Mouse (Mus musculus) cerebellum, postnatal 25 days (tissue): ENCODE results near the gene Ehd1.
A peak's percentile ranks its signal among the peaks of the same experiment; 100 is the strongest.
"Not testable (repeated sequence)": the region's sequence is repeated elsewhere in the genome, so short reads cannot be mapped to it uniquely, and the experiment has no call there.

ENCODE experiments used
- DNase-seq, 2 experiments: peaks; one replicate each; pipeline ENCODE4 v3.0.0; 2021; ENCODE audit warnings: mixed read lengths in 2 of 2

The Ehd1 gene

DNA sequence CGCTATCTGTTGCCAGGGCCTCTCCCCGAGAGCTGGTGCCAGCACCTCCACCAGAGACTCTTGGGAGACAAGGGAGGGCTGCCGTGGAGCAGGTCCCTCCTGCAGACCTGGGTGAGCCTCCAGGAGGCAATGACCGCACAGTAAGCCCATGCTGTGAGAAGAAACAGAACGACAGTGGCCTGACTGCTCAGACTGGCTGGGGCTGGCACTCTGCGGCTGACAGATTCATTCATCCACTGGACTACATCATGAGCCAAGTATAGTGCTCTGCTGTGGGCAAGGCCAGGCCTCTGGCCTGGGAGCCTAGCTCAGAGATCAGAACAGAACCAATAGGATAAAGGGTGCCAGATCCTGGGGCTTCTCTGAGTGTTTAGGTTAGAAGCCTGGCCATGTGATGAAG, 27.3 kb downstream of the Ehd1 start:
- DNase-seq: peak; percentile 63 to 73

DNA sequence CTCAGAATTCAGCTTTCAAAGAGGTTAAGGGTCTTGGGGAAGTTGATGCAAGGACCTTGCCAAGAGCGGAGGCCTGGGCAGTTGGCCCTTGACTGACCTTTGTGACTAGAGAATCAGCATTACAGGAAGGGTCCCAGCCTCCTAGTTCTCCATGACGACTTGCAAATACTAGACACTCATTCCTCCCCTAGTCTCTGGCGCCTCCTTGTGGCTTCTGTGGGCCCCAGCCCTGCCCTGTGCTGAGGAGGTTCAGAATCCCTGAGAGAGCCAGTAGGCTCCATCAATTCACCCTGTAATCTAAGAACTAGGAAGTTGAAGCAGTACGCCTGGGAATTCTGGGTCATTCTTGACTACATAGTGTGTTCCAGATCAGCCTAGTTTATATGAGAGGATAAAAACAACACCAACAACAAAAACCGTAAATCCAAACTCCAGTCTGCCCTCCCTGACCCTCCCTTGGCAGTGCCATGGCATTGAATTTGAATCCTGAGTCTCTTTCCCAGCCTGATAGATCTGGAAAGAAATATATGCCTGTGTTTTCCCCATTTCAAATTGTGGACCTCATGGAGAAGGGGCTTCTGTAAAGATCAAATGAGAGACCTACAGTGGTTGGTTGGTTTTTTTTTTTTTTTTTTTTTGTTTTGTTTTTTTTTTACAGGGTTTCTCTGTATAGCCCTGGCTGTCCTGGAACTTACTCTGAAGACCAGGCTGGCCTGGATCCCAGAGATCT, 28.4 kb downstream of the Ehd1 start:
- DNase-seq: peak; percentile 92 to 95

DNA sequence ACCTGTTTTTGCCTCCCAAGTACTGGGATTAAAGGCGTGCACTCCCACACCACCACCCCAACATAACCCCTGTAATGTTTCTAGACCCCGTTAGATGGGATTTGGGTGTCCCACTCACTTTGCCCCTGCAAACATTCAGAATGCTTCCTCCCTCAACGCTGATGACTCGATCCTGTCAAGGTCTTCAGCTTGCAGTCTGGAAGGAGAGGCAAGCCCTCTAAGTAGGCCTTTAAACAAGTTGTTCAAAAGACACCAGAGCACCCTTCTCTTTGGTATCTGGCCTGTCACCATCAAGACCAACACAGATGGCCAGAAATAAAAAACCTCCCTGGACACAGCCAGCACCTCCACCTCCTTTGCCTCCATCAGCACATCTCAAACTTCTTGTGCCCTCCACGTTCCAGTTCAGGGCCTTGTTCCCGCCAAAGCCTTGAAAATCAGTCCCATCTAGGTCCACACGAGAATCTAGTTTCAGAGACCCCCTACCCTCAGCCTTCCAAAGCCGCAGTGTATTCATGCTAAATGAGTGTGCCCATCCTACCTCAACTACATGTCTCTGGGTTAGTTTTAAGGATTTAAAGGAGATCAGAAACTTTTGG, 29.1 kb downstream of the Ehd1 start:
- DNase-seq: no peak

DNA sequence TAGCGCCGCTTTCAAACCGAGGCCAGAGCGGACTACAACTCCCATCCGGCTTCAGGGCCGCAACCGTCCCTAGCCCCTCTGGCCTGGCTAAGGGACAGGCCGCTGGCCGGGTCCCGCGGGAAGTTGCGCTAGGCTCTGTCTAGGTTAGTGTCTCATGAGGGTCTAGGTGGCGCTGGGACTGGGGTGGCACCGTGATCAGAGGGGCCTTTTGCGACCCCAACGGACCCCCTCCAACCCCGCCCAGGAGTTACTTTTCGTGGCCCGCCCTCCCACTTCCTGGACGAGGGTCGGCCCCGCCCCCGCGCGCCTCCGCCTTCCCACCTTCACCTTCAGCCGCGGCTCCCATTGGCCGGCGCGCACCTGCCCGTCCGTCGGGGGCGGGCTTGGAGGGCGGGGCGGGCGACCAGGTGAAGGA, 29.6 kb downstream of the Ehd1 start, which contains the start of gene Cdc42bpg:
Cdc42bpg (plus strand) TSS at position 320 of the 415 bp plus-strand sequence.
- peak; percentile 96 to 98 for DNase-seq

DNA sequence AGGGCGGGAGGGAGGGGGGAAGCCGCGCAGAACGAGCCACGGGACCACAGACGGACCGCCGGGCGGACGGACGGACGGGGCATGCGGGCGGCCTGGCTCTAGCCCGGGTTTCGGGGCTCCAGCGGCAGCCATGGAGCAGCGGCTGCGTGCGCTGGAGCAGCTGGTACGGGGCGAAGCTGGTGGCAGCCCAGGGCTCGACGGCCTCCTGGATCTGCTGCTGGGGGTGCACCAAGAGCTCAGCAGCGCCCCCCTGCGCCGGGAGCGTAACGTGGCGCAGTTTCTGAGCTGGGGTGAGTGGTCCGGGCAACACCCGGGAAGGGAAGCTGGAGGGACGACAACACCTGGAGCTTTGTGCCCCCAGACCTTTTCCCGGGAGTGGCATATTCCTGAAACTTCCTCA, 30.1 kb downstream of the Ehd1 start:
- DNase-seq: peak; percentile 84 to 89

DNA sequence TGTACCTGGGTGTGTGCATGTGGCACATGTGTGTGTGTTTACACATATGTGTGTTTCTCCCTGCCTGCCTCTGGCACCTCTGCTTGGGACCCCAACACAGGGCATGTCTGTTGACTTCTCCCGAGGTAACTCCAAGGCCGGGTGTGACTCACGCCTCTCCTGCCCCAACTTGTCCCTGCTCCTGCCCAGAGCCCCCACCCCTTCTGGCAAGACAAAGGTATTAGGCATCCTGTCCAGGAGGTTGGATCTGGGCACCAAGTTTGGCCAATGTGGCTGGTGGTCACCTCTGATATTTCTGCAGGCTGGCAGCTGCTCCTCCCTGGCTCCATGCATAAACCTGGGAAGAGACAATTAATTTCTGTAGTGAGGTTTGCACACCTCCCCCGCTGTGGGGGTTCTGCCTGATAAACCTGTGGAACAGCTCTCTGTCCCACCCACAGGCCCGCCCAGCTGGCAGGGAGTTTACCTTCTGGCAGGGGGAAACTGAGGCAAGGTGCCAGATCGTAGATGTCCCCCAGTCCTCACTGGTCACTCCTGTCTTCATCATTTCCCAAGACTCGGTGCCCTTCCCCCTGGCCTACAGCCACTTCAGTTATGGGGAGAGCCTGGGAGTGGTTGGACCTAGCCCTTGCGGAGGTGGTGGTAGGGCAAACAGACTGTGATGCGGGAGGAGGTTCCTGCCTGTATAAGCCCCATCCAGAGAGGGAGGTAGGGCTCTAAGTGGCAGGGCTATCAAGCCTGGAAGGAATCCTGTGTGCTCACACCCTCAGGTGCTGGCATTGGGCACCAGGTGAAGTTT, 31.4 kb downstream of the Ehd1 start:
- DNase-seq: peak; percentile 52 to 61

DNA sequence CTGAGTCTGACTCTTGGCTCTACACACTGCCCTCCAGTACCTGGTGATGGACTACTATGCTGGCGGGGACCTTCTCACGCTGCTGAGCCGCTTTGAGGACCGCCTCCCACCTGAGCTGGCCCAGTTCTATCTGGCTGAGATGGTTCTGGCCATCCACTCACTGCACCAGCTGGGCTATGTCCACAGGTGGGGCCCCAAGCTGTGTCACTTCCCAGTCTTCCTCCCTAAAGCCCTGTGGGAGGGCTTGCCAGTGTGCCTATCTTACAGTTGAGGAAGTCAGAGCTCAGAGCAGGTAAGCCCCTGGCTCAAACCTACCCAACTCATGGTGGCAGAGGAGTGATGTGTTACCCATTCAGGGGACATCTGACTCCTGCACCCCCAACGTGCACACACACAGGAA, 33.7 kb downstream of the Ehd1 start:
- peak; percentile 59 to 69 for DNase-seq

DNA sequence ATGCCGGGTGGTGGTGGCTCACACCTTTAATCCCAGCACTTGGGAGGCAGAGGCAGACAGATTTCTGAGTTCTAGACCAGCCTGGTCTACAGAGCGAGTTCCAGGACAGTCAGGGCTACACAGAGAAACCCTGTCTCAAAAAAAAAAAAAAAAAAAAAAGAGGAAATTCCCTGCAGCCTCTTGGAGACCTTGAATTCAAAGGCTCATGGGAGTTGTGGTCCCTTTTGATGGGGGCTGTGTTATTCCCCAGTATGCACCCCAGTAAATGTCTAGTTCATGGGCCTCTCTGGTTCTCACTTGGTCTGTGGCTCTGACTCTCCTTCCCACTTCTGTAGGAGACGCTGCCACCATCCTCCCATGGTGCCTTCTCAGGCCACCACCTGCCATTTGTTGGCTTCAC, 35.3 kb downstream of the Ehd1 start:
- not testable (repeated sequence) for DNase-seq

DNA sequence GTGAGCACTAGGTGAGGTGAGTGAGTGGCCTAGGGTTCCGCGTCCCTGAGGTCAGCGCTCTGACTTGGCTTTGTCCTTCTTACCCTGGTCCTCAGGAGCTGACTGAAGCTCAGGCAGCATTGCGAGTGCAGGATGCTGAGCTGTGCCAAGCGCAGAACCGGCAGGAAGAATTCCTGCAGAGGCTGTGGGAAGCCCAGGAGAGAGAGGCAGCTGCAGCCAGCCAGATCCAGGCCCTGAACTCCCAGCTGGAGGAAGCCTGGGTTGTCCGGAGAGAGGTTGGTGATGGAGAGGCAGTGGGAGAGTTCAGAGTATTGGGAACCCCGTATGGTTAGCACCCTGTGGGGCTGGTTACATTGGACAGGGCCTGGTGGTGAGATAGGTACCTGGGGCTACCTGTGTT, 37.3 kb downstream of the Ehd1 start:
- peak in 1 of 2 experiments; percentile 59 for DNase-seq

DNA sequence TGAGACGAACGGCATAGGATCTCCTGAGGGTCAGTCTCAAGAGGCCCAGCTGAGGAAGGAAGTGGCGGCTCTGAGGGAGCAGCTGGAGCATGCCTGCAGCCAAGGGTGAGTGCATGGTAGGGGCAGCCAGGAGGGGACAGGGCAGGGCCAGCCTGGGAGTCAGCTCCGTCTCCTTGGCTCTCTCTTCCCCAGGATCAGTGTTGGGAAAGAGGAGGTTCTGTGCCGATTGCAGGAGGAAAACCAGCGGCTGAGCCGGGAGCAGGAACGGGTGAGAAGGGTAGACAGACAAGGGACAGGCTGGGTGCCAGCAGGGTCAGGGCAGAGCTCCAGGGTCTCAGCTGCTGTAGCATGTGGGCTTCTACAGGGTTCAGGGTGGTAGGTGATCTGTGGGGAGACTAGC, 38.0 kb downstream of the Ehd1 start:
- peak in 1 of 2 experiments; percentile 44 for DNase-seq

DNA sequence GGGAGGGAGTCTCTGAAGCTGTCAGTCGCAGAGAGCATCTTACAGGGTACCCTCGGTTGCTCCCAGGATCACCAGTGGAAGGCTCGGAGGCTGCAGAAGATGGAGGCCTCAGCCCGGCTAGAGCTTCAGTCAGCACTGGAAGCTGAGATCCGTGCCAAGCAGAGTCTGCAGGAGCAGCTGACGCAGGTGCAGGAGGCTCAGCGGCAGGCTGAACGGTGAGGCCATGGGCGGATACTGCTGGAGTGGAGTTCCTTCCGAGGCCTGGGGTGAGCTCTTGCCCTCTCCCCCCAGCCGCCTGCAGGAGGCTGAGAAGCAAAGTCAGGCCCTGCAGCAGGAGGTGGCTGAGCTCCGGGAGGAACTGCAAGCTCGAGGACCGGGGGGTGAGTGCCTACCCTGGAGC, 39.0 kb downstream of the Ehd1 start:
- DNase-seq: peak; percentile 78 to 83

DNA sequence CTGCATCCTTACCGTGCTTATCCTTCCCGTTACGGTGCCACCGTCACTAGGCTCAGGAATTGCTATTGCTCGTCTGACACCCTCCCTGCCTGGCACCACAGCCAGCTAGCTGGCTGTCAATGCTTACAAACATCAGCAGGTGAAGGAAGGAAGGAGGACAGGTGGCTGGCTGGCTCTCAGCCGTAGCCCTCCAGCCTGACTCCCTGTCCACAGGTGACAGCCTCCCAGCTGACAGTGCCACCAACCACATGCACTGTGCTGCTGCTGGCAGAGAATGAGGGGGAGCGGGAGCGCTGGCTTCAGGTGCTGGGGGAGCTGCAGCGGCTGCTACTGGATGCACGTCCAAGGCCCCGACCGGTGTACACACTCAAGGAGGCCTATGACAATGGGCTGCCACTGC, 41.6 kb downstream of the Ehd1 start:
- no peak for DNase-seq

DNA sequence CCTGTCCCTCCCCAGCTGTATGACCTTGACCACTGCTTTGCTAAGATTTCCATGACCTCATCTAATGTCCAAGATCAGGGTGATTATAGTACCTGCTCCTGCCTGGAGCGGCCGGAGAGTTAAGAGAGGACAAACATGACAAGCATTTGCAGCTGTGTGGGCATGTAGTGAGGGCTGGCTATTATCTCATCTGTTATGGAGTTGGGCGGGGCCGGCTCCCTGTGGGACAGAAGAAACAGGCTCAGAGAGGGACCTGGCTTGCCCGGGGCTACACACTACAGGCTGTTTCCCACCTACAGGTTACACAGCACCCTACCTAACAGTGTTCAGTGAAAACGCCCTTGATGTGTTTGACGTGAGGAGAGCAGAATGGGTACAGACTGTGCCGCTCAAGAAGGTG, 44.8 kb downstream of the Ehd1 start:
- no peak for DNase-seq

DNA sequence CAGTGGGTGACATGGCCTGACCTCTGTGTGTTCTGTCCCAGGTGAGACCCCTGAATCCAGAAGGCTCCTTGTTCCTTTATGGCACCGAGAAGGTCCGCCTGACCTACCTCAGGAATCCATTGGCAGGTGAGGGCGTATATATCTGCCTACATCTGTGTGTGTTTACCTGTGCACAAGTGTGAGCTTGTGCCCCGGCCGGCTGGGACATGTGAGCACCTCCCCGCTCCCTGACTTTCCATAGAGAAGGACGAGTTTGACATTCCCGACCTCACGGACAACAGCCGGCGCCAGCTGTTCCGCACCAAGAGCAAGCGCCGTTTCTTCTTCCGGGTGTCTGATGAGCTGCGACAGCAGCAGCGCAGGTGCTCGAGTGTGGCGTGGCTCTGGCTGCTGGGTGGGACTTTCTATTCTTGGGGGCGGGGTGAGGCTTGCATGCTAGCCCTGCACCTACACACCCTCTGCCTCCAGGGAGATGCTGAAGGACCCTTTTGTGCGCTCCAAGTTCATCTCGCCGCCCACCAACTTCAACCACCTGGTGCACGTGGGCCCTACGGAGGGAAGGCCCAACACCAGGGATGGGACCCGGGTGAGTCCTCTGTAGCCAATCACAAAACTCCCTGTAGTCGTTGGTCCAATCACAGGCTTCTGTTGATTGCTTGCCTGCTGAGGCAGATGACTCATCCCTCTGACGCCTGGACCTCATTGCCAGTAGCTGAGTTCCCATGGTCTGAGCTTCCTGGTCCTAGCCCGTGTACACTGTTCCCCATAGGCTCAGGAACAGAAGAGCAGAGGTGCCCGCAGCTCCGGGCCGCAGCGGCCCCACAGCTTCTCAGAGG, 45.5 kb downstream of the Ehd1 start:
- DNase-seq: no peak

DNA sequence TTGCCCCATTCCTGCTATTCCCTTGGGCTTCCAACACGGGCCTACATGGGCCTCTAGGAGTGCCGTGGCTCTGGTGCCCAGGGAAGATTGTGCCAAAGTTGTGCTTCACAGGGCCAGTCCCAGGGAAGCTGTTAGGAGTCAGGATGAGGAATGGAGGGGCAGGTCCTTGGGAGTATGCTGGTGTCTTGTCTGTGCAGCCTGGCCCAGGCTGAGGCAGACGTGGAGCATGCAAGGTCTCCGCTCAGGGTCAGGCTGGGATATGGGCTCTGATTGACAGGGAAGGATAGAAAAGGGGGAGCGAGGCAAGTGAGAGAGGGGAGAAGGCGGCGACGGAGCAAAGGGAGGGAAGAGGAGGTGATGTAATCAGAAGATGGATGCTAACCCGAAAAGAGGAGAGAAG, 48.2 kb downstream of the Ehd1 start:
- no peak for DNase-seq

DNA sequence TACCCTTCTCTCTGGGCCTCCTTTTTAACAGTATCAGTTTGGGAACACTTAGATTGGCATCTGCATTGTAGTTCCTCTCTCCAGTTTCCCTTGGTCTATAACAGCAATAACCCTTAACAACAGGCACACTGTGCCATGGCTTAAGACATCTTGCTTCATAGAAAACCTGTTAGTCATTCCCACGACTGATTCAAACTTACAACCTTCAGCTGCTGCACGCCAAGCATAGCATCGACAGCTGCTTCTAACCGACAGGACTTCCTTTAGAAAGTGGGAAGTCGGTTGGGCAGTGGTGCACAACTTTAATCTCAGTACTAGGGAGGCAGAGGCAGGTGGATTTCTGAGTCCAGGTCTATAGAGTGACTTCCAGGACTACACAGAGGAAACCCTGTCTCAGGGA, 54.7 kb downstream of the Ehd1 start:
- no peak for DNase-seq

DNA sequence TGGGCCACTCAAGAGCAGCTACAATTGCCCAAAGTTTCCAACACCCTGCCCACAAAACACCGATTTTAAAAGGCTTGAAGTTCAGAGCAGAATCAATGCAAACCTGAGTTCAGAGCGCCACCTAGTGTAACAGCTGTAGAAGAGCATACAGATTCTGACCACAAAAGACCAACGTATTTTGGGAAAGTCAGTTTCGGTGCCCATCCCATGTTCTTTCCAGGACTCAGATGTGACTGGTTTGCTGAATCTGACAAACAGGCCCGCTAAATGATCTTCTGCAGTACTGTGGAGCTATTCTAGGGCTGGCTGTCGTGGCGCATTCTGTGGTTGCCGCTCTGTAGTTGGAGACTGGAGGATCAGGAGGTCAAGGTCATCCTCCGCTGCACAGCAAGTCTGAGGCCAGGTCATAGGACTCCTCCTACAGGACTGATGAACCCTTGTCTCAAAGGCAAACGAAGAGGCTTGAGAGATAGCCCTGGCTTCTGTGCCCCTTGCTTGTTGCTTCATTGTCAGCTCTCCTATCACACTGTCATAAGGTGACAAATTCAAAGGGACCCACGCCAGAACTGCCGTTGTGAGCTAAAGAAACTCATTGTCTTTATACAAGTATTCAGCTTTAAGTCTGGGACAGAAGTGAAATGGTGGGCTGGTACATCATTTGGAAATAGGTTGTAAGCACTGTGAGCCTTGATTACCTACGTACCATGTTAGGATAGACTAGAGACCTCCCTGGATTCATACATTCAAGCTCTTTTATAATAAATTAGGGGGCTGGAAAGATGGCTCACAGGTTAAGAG, 55.4 kb downstream of the Ehd1 start:
- DNase-seq: peak; percentile 62 to 76

DNA sequence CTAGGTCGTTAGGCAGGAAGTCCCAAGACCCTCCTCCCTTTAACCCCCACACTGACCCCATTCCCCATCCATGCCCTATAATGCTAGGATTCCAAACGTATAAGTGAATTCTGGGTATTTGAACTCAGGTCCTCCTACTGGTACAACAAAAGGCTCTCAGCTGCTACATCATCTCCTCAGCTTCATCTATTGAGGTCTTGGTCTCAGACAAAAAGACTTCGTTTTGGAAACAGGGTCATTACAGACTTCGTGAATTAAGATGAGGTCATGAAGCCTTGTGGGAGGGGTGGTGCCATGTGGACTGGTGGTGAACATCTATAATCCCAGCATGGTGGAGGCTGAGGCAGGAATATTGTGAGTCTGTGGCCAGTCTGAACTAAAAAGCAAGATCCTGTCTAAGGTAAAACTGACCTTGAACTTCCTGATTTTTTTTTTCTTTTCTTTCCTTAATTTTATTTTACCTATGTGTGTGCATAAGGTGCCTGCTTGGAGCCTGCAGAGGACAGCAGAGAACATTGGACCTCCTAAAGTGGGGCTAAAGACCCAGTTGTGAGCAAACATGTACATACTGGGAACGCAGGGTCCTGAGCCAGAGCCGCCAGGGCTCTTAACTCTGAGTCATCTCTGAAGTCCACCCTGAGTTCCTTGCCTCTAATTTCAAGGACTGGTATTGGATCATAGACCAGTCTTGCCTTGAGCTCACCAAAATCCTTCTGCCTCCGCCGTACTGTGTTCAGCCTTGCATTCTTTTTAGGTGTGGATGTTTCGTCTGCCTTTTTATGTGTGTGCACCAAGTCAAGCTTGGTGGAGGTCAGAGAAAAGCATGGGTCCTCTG, 57.5 kb downstream of the Ehd1 start:
- no peak for DNase-seq

DNA sequence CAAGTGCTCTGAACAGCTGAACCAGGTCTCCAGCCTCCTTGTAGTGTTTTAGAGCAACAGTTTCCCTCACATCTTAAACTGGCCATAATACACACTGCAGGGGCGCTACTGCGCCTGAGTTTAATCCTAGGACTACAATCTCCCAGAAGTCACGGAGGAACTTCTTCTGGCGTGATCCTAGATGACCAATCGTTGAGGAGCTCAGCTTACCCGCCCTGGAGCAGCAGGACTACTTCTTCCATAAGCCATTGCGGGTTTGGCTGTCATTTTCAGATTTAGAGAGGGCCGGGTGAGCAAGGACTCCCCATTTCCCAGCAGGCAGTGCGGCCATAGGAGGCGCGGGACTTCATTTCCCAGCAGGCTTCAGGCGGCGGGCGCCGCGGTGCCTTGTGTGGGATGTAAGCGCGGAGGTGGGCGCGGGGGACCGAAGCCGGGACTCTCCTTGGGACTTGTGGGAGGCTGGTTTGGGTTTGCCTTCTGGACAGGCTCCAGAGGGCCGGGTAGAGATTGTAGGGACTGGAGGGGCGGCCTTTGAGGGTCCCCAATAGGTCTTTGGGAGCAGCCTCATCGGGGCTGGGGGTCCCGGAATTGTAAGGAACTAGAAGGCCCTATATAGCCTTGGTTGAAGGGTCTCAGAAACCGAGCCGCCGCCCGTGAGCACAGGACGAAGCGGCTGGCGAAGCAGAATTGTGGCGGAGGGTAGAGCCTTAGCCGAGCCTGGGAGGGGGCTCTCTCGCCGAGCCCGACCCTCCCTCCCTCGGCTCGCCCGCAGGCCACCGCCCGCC, 58.3 kb downstream of the Ehd1 start, which contains the start of gene Men1:
Men1 (plus strand) TSS at position 307 of the 785 bp plus-strand sequence.
- DNase-seq: peak; percentile 93 to 95

DNA sequence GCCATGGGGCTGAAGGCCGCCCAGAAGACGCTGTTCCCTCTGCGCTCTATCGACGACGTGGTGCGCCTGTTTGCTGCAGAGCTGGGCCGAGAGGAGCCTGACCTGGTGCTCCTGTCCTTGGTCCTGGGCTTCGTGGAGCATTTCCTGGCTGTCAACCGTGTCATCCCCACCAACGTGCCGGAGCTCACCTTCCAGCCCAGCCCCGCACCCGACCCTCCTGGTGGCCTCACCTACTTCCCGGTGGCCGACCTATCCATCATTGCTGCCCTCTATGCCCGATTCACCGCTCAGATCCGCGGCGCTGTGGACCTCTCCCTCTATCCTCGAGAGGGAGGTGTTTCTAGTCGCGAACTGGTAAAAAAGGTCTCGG, 58.9 kb downstream of the Ehd1 start:
- DNase-seq: peak; percentile 52 to 61
